Mouse (Mus musculus) megakaryocyte, embryonic 14.5 days (primary cell): ENCODE data around the gene Rwdd4a.

Experiments
- FLI1 ChIP-seq: IDR thresholded peaks from 2 replicates; pipeline ENCODE4 v1.6.1; 2012; ENCODE audit warnings: low read length, inconsistent platforms, mixed read lengths
- GATA1 ChIP-seq: IDR thresholded peaks from 3 replicates; pipeline ENCODE4 v1.6.1; 2012; ENCODE audit warnings: mixed read lengths, low read length, inconsistent platforms, borderline replicate concordance

DNA sequence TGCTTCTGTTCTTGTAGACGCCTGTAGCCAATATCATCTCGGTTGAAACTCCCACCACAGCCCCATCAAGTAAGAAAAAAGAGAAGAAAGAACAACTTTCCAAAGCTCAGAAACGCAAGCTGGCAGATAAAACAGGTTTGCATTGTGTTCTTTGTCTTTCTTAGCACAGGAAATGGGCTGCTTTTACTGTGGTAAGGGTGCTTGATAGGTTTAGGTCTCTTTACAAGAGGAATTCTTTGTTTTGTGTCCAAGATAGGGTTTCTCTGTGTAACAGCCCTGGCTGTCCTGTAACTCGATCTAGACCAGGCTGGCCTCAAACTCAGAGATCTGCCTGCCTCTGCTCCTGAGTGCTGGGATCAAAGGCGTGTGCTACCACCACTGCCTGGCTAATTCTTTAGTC, 10.6 kb downstream of the Rwdd4a start:
- TF ChIP-seq GATA1 (no peak), FLI1 (no peak)
